ENCODE assay signal across 8 mouse cellular contexts in genomic region chr5:137746282-137746850, GRCm38 (mm10). TPM values are rescaled to one million over a fixed set of nuclear protein-coding genes. Genes with fewer than 3 reads are reported as not detected.
DNase-seq lines count a peak whose midpoint lies in the region; ATAC-seq and TF ChIP-seq lines count a peak whose summit lies in the region.

No protein-coding gene starts in this region.

- peak overlapping the region; percentile 66 for H3K4me3 ChIP-seq in intestine, embryonic 15.5 days (replicated peaks)
- H3K4me3 ChIP-seq in lung, embryonic 14.5 days (ENCODE audit: low read depth, low read length): peak overlapping the region; percentile 76
- peak overlapping the region; percentile 60 for H3K4me3 ChIP-seq in neural tube, embryonic 15.5 days (replicated peaks)

- peak overlapping the region; percentile 96 for H3K27ac ChIP-seq in intestine, embryonic 15.5 days
- peak overlapping the region; percentile 98 for H3K27ac ChIP-seq in lung, embryonic 14.5 days (ENCODE audit: low read depth)
- peak overlapping the region; percentile 86 for H3K27ac ChIP-seq in neural tube, embryonic 15.5 days (replicated peaks)

- no peak for TF ChIP-seq CTCF in lung, embryonic 14.5 days (IDR thresholded peaks at IDR 0.05; ENCODE audit: low read depth)

- H3K36me3 ChIP-seq in intestine, embryonic 15.5 days: peaks cover 4% of the 10 kb centered on the region
- H3K36me3 ChIP-seq in lung, embryonic 14.5 days (ENCODE audit: insufficient read depth): peaks cover 14% of the 10 kb centered on the region
- H3K36me3 ChIP-seq in neural tube, embryonic 15.5 days: peaks cover 4% of the 10 kb centered on the region; the same call in 1 of the 2 replicates

- no peaks in the 10 kb centered on the region for H3K9me3 ChIP-seq in intestine, embryonic 15.5 days
- no peaks in the 10 kb centered on the region for H3K9me3 ChIP-seq in lung, embryonic 14.5 days (ENCODE audit: low read depth, low read length)
- no peaks in the 10 kb centered on the region for H3K9me3 ChIP-seq in neural tube, embryonic 15.5 days (replicated peaks)

- H3K9ac ChIP-seq in intestine, embryonic 15.5 days: peak overlapping the region; percentile 83
- H3K9ac ChIP-seq in lung, embryonic 14.5 days: peak overlapping the region; percentile 85
- peak overlapping the region; percentile 72 for H3K9ac ChIP-seq in neural tube, embryonic 15.5 days (replicated peaks)

- peak; percentile 8 for ATAC-seq in frontal cortex, adult (ENCODE audit: low TSS enrichment)
- ATAC-seq in intestine, embryonic 15.5 days: peak; percentile 57
- ATAC-seq in lung, embryonic 14.5 days (ENCODE audit: insufficient read depth): peak; percentile 50
- ATAC-seq in neural tube, embryonic 15.5 days (ENCODE audit: low FRiP score): peak; percentile 7; the same call in 1 of the 2 replicates

- WGBS in intestine, embryonic 15.5 days: under 1% methylated on average over 20 of the region's 20 CpGs
- under 1% methylated on average over 20 of the region's 20 CpGs for WGBS in lung, embryonic 14.5 days
- 0% methylated on average over 19 of the region's 20 CpGs for WGBS in neural tube, embryonic 15.5 days

- H3K4me2 ChIP-seq in intestine, embryonic 15.5 days (replicated peaks): peak overlapping the region; percentile 98
- H3K4me2 ChIP-seq in lung, embryonic 14.5 days: peak overlapping the region; percentile 100
- H3K4me2 ChIP-seq in neural tube, embryonic 15.5 days: peak overlapping the region; percentile 97

- H3K4me1 ChIP-seq in intestine, embryonic 15.5 days (replicated peaks): peaks cover 25% of the 10 kb centered on the region
- peaks cover 5% of the 10 kb centered on the region; the same call in 1 of the 2 replicates for H3K4me1 ChIP-seq in lung, embryonic 14.5 days (ENCODE audit: insufficient read depth)
- H3K4me1 ChIP-seq in neural tube, embryonic 15.5 days: peaks cover 48% of the 10 kb centered on the region

- no peaks in the 10 kb centered on the region for H3K27me3 ChIP-seq in intestine, embryonic 15.5 days (replicated peaks)
- H3K27me3 ChIP-seq in lung, embryonic 14.5 days (ENCODE audit: insufficient read depth, low read length): no peaks in the 10 kb centered on the region
- H3K27me3 ChIP-seq in neural tube, embryonic 15.5 days (replicated peaks): no peaks in the 10 kb centered on the region

- DNase-seq in frontal cortex, postnatal 25 days (ENCODE audit: low spot score in 2 of 2): no peak
- peak; percentile 60 for DNase-seq in c-Kit-positive CD71-negative TER-119-negative erythroid progenitor cells, embryonic 14.5 days (ENCODE audit: low read depth)
- DNase-seq in gastrocnemius, postnatal 14 days: peak; percentile 82
- peak; percentile 78 for DNase-seq in lung, embryonic 14.5 days
- DNase-seq in urinary bladder, postnatal 36 days (ENCODE audit: low spot score in 2 of 2): peak; percentile 52 to 69

- intact Hi-C loops in gastrocnemius, postnatal 14 days (cut with DNase I; ENCODE audit: low total_unique reads): no loop called here

RNA-seq across cellular contexts. Expression of gene Tsc22d4, which starts 0.8 kb away (rescaled TPM):
- total RNA-seq in gastrocnemius, postnatal 14 days (2021): 100 to 1,000 TPM; 118 to 156 TPM
- 117 and 118 TPM in 2 replicates for polyA plus RNA-seq in intestine, embryonic 15.5 days (2015; fragmentation: Nextera tagmentation; extraction: Ambion mirVana)
- 127 TPM in 2 replicates for polyA plus RNA-seq in lung, embryonic 14.5 days (2014; fragmentation: Nextera tagmentation; extraction: Ambion mirVana)
- 110 and 134 TPM in 2 replicates for polyA plus RNA-seq in neural tube, embryonic 15.5 days (2015; fragmentation: Nextera tagmentation; extraction: Ambion mirVana)

RNA-seq across cellular contexts. Expression of gene Nyap1, which starts 5.0 kb away (rescaled TPM):
- under 1 TPM; 0.39 to 0.42 TPM for total RNA-seq in gastrocnemius, postnatal 14 days (2021)
- polyA plus RNA-seq in intestine, embryonic 15.5 days (2015; fragmentation: Nextera tagmentation; extraction: Ambion mirVana): 2.3 and 2.8 TPM in 2 replicates
- polyA plus RNA-seq in lung, embryonic 14.5 days (2014; fragmentation: Nextera tagmentation; extraction: Ambion mirVana): 0.91 and 0.93 TPM in 2 replicates
- polyA plus RNA-seq in neural tube, embryonic 15.5 days (2015; fragmentation: Nextera tagmentation; extraction: Ambion mirVana): 32.7 and 41.3 TPM in 2 replicates

RNA-seq across cellular contexts. Expression of gene Ppp1r35, which starts 32.3 kb away (rescaled TPM):
- 1 to 10 TPM; 6.8 to 7.2 TPM for total RNA-seq in gastrocnemius, postnatal 14 days (2021)
- polyA plus RNA-seq in intestine, embryonic 15.5 days (2015; fragmentation: Nextera tagmentation; extraction: Ambion mirVana): 22.3 and 22.7 TPM in 2 replicates
- polyA plus RNA-seq in lung, embryonic 14.5 days (2014; fragmentation: Nextera tagmentation; extraction: Ambion mirVana): 33.7 and 40.9 TPM in 2 replicates
- polyA plus RNA-seq in neural tube, embryonic 15.5 days (2015; fragmentation: Nextera tagmentation; extraction: Ambion mirVana): 38.2 and 42.3 TPM in 2 replicates

RNA-seq across cellular contexts. Expression of gene Mepce, which starts 41.1 kb away (rescaled TPM):
- 10 to 100 TPM; 20.7 to 21.1 TPM for total RNA-seq in gastrocnemius, postnatal 14 days (2021)
- polyA plus RNA-seq in intestine, embryonic 15.5 days (2015; fragmentation: Nextera tagmentation; extraction: Ambion mirVana): 8.9 and 9.2 TPM in 2 replicates
- polyA plus RNA-seq in lung, embryonic 14.5 days (2014; fragmentation: Nextera tagmentation; extraction: Ambion mirVana): 13.1 and 14.5 TPM in 2 replicates
- 10.0 and 12.7 TPM in 2 replicates for polyA plus RNA-seq in neural tube, embryonic 15.5 days (2015; fragmentation: Nextera tagmentation; extraction: Ambion mirVana)

RNA-seq across cellular contexts. Expression of gene Zcwpw1, which starts 41.2 kb away (rescaled TPM):
- total RNA-seq in gastrocnemius, postnatal 14 days (2021): 1 to 10 TPM in 1 of 2 experiments, under 1 TPM in 1; 0.84 to 1.7 TPM
- polyA plus RNA-seq in intestine, embryonic 15.5 days (2015; fragmentation: Nextera tagmentation; extraction: Ambion mirVana): 13.6 and 15.6 TPM in 2 replicates
- polyA plus RNA-seq in lung, embryonic 14.5 days (2014; fragmentation: Nextera tagmentation; extraction: Ambion mirVana): 25.9 and 26.1 TPM in 2 replicates
- 14.9 and 17.0 TPM in 2 replicates for polyA plus RNA-seq in neural tube, embryonic 15.5 days (2015; fragmentation: Nextera tagmentation; extraction: Ambion mirVana)

Comparison
In these comparisons a context has a peak if more than half of its experiments do, and no peak if none do; other contexts are left out.
1. ATAC-seq: peak in every context shown above with its lines; median percentile 57 in intestine, embryonic 15.5 days; 50 in lung, embryonic 14.5 days; 8 in frontal cortex, adult; 7 in neural tube, embryonic 15.5 days.
2. DNase-seq: peak in c-Kit-positive CD71-negative TER-119-negative erythroid progenitor cells, embryonic 14.5 days (single experiment), gastrocnemius, postnatal 14 days (single experiment), lung, embryonic 14.5 days (single experiment) and urinary bladder, postnatal 36 days (2 of 2); none in frontal cortex, postnatal 25 days (0 of 2).
3. Peak in every context shown above with its lines, with median percentiles within 50 percentile points of each other: H3K27ac ChIP-seq, H3K4me2 ChIP-seq, H3K4me3 ChIP-seq and H3K9ac ChIP-seq.